Mouse (Mus musculus) small intestine, adult 2 months (tissue): Measurements from ENCODE around the gene Arap1. TPM values are rescaled to one million over a fixed set of nuclear protein-coding genes. Genes with fewer than 3 reads are reported as not detected.

Source experiments
- H3K27ac ChIP-seq: fragments of 200-500 bp; 2 replicates; pipeline ENCODE4 v1.5.1; 2012; ENCODE audit warnings: low read depth, low read length, control low read depth, inconsistent platforms; ENCODE audit not compliant: insufficient read depth
- H3K27me3 ChIP-seq: fragments of 200-500 bp; 2 replicates; pipeline ENCODE4 v1.6.1; 2012; ENCODE audit warnings: mild to moderate bottlenecking, moderate library complexity, low read length, inconsistent platforms; ENCODE audit not compliant: control insufficient read depth, insufficient read depth
- H3K36me3 ChIP-seq: fragments of 200-500 bp; 2 replicates; pipeline ENCODE4 v1.6.1; 2012; ENCODE audit warnings: mild to moderate bottlenecking, low read length, control low read depth, inconsistent platforms; ENCODE audit not compliant: control insufficient read depth, insufficient read depth
- H3K4me1 ChIP-seq: fragments of 200-500 bp; 2 replicates; pipeline ENCODE4 v1.6.1; 2012; ENCODE audit warnings: low read length, inconsistent platforms, mixed read lengths; ENCODE audit not compliant: control insufficient read depth, insufficient read depth, insufficient read length
- H3K4me3 ChIP-seq: fragments of 200-500 bp; 2 replicates; pipeline ENCODE4 v1.5.1; 2012; ENCODE audit warnings: low read depth, mild to moderate bottlenecking, control low read depth, inconsistent platforms, low read length, moderate library complexity
- CTCF ChIP-seq: fragments of 200-500 bp; IDR thresholded peaks from 2 replicates; pipeline ENCODE4 v1.5.1; 2012; ENCODE audit warnings: low read depth, mild to moderate bottlenecking, control low read depth, inconsistent platforms, low read length, moderate library complexity, mixed read lengths; ENCODE audit not compliant: insufficient replicate concordance, insufficient read length; ENCODE audit errors: extremely low read depth
- POLR2A ChIP-seq: fragments of 200-500 bp; IDR thresholded peaks from 2 replicates; pipeline ENCODE4 v1.6.1; 2012; ENCODE audit warnings: low read depth, mild to moderate bottlenecking, control low read depth, inconsistent platforms, low read length, moderate library complexity
- WGBS: fragments of 180-500 bp; shearing (Covaris S2); methylation state at CpG from one replicate; pipeline ENCODE4 v1.1.7; 2018; 5-methylcytosine and 5-hydroxymethylcytosine counted together
- polyA plus RNA-seq: library from polyadenylated mRNA; depleted of rRNA; stranded (reverse); fragments of >200 nt; gene quantifications from 2 replicates; pipeline ENCODE4 v1.2.3, GENCODE M21; 2012

The Arap1 gene
- polyA plus RNA-seq, 1 experiment, result 61.7 TPM

DNA sequence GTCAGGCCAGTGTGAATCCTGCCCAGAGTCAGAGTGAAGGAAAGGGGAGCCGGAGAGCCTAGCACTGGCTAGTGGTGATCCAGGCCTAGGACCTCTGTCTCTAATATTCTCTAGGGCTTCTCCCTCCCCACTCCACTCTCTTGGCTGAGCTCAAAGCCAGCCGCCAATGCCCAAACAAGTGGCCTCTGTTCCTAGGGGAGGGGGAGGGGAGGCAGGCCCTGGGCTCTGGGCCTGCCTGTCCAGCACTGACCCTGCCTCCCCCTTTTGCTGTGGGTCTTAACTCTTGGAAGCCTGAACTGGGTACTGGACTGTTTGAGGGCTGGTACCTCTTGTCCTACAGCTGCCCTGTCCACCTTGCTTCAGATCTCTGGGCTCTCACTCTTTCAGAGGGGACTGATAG, 2.0 kb downstream of the Arap1 start:
- peaks cover 13% of the 10 kb centered on the region for H3K4me1 ChIP-seq
- no peak overlapping the region for H3K4me3 ChIP-seq
- 73% methylated on average over 2 of the region's 2 CpGs for WGBS
- H3K27ac ChIP-seq, result no peak overlapping the region
- TF ChIP-seq CTCF (no peak), POLR2A (no peak)
- H3K36me3 ChIP-seq, result peaks cover 12% of the 10 kb centered on the region
- H3K27me3 ChIP-seq, result no peaks in the 10 kb centered on the region

DNA sequence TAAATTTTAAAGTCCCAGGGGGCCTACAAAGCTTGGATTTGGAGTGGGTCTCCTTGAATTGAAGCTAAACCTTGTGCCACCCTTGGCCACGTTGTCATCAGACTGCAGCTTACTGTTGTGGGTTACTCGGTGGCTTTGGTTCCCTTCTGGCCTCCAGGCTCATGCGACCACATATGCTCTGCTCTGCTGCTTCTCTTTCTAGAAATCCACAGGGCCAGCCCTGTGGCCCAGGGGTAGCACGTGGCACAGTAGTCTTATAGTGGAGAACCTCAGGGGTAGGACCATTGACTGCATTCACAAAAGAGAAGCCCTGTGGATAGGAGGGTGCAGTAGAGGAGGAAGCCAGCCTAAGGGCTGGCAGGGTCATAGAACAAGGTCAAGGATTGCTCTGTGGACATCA, 4.5 kb downstream of the Arap1 start:
- WGBS, result 80% methylated on average over 4 of the region's 4 CpGs
- TF ChIP-seq CTCF, result no peak
- TF ChIP-seq POLR2A, result no peak

DNA sequence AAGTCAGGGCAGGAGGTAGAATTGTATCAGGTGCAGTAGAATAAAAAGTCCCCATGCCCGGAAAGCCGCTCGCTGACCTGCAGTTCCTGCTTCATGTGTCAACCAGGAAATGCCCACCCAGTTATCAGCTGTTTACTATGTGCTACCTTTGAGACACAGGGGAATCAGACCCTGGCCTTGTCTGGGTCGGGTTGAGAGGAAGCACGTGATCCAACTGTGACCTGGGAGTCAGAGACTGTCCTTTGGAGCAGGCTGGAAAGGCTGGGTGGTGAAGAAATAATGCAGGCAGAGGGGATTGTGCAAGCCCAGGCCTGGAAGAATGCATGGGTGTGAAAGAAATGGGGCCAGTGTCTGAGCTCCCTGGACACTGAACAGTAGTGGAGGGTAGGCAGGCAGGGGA, 6.6 kb downstream of the Arap1 start:
- H3K4me3 ChIP-seq, result no peak overlapping the region
- 19% methylated on average over 5 of the region's 5 CpGs for WGBS
- H3K4me1 ChIP-seq, result peaks cover 21% of the 10 kb centered on the region; the same call in 1 of the 2 replicates
- peak overlapping the region; percentile 36 for H3K27ac ChIP-seq
- no peaks in the 10 kb centered on the region for H3K27me3 ChIP-seq
- no peaks in the 10 kb centered on the region for H3K36me3 ChIP-seq
- TF ChIP-seq CTCF, result no peak
- no peak for TF ChIP-seq POLR2A

More for the DNA sequence above, 4.5 kb downstream of the Arap1 start:
- peaks cover 22% of the 10 kb centered on the region; the same call in 1 of the 2 replicates for H3K4me1 ChIP-seq
- H3K27ac ChIP-seq, result no peak overlapping the region
- H3K4me3 ChIP-seq, result no peak overlapping the region
- no peaks in the 10 kb centered on the region for H3K36me3 ChIP-seq
- no peaks in the 10 kb centered on the region for H3K27me3 ChIP-seq

DNA sequence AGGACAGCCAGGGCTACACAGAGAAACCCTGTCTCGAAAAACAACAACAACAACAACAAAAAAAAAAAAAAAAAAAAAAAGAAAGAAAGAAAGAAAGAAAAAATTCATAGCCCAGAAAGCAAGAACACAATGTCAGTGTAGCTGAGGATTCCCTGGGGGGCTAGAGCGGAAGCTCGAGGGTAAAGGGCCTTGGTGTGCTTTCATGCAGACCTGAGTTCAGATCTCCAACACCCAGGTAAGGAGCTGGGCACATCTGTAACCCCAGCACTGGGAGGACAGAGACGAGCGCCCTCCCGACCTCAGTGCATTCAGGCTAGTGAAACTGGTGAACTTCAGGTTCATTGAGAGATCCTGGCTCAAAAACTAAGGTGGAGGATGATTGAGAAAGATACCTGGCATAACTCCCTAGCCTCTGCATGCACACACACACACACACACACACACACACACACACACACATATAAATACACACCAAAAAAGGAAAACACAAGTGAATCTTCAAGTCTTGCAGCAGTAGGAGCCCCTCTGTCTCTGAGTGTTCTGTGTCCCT, 7.8 kb downstream of the Arap1 start:
- no peak for TF ChIP-seq POLR2A
- TF ChIP-seq CTCF, result no peak
- WGBS, result 94% methylated on average over 6 of the region's 6 CpGs
- peaks cover 25% of the 10 kb centered on the region; the same call in 1 of the 2 replicates for H3K4me1 ChIP-seq
- no peaks in the 10 kb centered on the region for H3K36me3 ChIP-seq
- no peak overlapping the region for H3K4me3 ChIP-seq
- no peak overlapping the region for H3K27ac ChIP-seq
- H3K27me3 ChIP-seq, result no peaks in the 10 kb centered on the region

DNA sequence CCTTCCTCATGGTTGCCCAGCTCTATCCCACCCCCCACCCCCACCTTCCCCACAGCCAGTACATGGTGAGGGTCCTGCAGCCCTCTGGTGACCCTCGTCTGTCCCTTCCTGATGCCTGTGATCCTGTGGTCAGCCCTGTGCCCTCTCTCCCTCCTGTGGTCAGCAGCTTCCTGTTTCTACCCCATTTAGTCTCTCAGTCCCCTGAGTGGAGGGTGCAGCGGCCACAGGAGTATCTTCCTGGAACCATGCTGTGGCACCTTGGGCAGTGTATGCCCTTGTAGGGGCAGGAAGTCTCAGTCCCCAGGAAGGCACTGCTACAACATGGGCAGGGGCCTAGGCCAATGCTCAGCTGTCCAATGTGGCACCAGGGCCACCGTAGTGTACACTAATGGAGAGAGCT, 9.0 kb downstream of the Arap1 start:
- H3K27ac ChIP-seq, result no peak overlapping the region; the same call in 1 of the 2 replicates
- 76% methylated on average over 3 of the region's 3 CpGs for WGBS

DNA sequence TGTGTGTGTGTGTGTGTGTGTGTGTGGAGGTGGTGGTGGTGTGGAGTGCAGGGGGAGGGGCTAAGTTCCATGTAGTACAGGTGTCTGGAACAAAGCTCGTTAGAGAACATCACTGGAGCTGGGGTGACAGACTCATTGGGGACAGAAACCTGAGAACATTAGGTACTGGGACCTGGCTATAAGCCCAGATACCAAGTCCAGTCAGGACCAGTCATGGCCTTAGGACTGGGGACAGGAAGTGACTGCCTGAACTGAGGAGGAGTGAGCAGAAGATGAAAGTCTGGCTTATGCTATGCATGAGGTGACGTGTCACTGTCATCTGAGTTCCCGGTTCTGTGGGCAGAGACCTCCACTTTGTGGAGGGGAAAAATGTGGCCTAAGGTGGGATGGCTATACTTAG, 12.5 kb downstream of the Arap1 start:
- no peaks in the 10 kb centered on the region for H3K36me3 ChIP-seq
- H3K4me1 ChIP-seq, result peaks cover 16% of the 10 kb centered on the region; the same call in 1 of the 2 replicates
- H3K27me3 ChIP-seq, result no peaks in the 10 kb centered on the region
- TF ChIP-seq CTCF (no peak), POLR2A (no peak)
- no peak overlapping the region for H3K27ac ChIP-seq
- no peak overlapping the region for H3K4me3 ChIP-seq
- 65% methylated on average over 3 of the region's 3 CpGs for WGBS

More for the DNA sequence above, 9.0 kb downstream of the Arap1 start:
- H3K27me3 ChIP-seq, result no peaks in the 10 kb centered on the region
- peaks cover 26% of the 10 kb centered on the region; the same call in 1 of the 2 replicates for H3K4me1 ChIP-seq
- no peak for TF ChIP-seq CTCF
- TF ChIP-seq POLR2A, result no peak
- H3K36me3 ChIP-seq, result no peaks in the 10 kb centered on the region
- no peak overlapping the region for H3K4me3 ChIP-seq

DNA sequence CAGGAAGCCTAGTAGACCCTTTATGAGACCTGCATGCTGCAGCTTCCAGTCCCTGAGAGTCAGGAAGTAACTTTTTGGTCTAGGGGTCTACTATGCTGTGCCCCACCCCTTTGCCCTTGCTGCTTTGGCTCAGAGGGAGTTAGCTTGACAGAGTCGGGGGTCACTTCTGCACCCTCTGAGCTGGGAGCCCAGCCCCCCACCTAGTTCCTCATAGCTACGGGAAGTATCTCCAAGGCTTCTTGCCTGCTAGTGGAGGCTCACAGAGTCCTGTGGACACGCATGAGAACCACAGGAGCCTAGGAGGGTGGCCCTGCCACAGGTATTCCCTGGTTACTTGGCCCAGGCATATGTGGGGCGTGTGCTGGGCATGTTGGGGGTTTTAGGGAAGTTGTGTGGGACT, 13.2 kb downstream of the Arap1 start:
- Histone ChIP-seq H3K4me3 (no peak overlapping the region), H3K4me1 (peaks cover 16% of the 10 kb centered on the region; the same call in 1 of the 2 replicates), H3K36me3 (no peaks in the 10 kb centered on the region), H3K27ac (no peak overlapping the region), H3K27me3 (no peaks in the 10 kb centered on the region)
- 80% methylated on average over 4 of the region's 4 CpGs for WGBS
- TF ChIP-seq POLR2A (no peak), CTCF (no peak)

DNA sequence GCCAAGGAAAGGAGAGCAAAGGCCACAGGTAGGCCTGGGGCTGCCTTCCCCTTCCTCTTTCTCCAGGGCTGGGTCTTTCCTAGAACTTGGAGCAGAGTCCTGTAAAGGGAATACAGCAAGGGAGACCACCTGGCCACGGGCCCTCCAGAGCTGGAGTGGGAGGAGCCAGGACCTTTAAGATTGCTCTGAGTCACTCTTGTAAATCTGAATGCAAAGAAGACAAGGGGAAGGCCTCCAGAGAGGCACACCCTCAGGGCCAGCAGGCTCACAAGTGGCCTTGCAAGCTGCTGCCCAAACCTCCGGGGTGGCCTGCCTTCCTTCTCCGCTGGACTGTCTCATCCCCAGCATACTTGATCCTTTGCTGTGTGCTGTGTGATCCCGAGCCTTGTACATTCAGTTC, 13.9 kb downstream of the Arap1 start:
- H3K27me3 ChIP-seq, result no peaks in the 10 kb centered on the region
- peak overlapping the region; percentile 35 for H3K27ac ChIP-seq
- H3K4me3 ChIP-seq, result peak overlapping the region; percentile 8
- no peaks in the 10 kb centered on the region for H3K36me3 ChIP-seq
- TF ChIP-seq CTCF (no peak), POLR2A (no peak)
- WGBS, result 52% methylated on average over 4 of the region's 4 CpGs
- peaks cover 13% of the 10 kb centered on the region; the same call in 1 of the 2 replicates for H3K4me1 ChIP-seq
